Mouse (Mus musculus) heart, postnatal 0 days (tissue): ENCODE data around the gene Thrap3.

Experiments used
- CTCF ChIP-seq: IDR thresholded peaks from 2 replicates; pipeline ENCODE4 v1.5.1; 2016; ENCODE audit warnings: antibody characterized with exemption, control low read depth, low read depth
- EP300 ChIP-seq: IDR thresholded peaks from 2 replicates; pipeline ENCODE4 v1.6.1; 2016; ENCODE audit warnings: antibody characterized with exemption, low read depth

- TF ChIP-seq CTCF: no peak
- no peak for TF ChIP-seq EP300
Measured at GRCm38 (mm10) chr4:126155183-126155582, 47.4 kb downstream of the Thrap3 start.
